Mouse (Mus musculus) midbrain, embryonic 11.5 days (tissue): ENCODE measurements at regions not wholly inside any gene's neighbourhood (a gene's known extent, or its start where the extent isn't known, plus 50 kb on each side); places are given as distances from the start of the nearest gene placed in this dataset.
"Not testable (repeated sequence)": the region's sequence is repeated elsewhere in the genome, so short reads cannot be mapped to it uniquely, and the experiment has no call there.

ENCODE experiments used
- ATAC-seq: fragments of 200-750 bp; cut with Nextera tagmentation; 2 replicates; pipeline ENCODE4 v1.8.0; 2017; ENCODE audit warnings: moderate TSS enrichment, moderate library complexity; ENCODE audit not compliant: low FRiP score
- DNase-seq: peaks from one replicate; pipeline ENCODE4 v3.0.0; 2015; ENCODE audit warnings: low spot score; ENCODE audit errors: missing footprints
- H3K27ac ChIP-seq: fragments of 300-500 bp; sonication (generic); 2 replicates; pipeline ENCODE4 v1.5.1; 2014; ENCODE audit warnings: low read depth, low read length
- H3K27me3 ChIP-seq: fragments of 300-500 bp; sonication (generic); 2 replicates; pipeline ENCODE4 v1.6.1; 2014; ENCODE audit warnings: mild to moderate bottlenecking, low read length, moderate library complexity, mixed read lengths; ENCODE audit not compliant: control insufficient read depth, insufficient read depth
- H3K36me3 ChIP-seq: fragments of 300-500 bp; sonication (generic); 2 replicates; pipeline ENCODE4 v1.6.1; 2014; ENCODE audit warnings: mild to moderate bottlenecking, low read length, moderate library complexity, mixed read lengths; ENCODE audit not compliant: control insufficient read depth, insufficient read depth
- H3K4me1 ChIP-seq: fragments of 300-500 bp; sonication (generic); 2 replicates; pipeline ENCODE4 v1.6.1; 2014; ENCODE audit warnings: low read length; ENCODE audit not compliant: control insufficient read depth, insufficient read depth
- H3K4me2 ChIP-seq: fragments of 300-500 bp; sonication (generic); 2 replicates; pipeline ENCODE4 v1.6.1; 2014; ENCODE audit warnings: mild to moderate bottlenecking, moderate library complexity
- H3K4me3 ChIP-seq: fragments of 300-500 bp; sonication (generic); 2 replicates; pipeline ENCODE4 v1.5.1; 2014; ENCODE audit warnings: low read depth, low read length
- H3K9ac ChIP-seq: fragments of 300-500 bp; sonication (generic); 2 replicates; pipeline ENCODE4 v1.6.1; 2014; ENCODE audit warnings: low read length
- H3K9me3 ChIP-seq: fragments of 300-500 bp; sonication (generic); 2 replicates; pipeline ENCODE4 v1.6.1; 2016; ENCODE audit warnings: low read length; ENCODE audit not compliant: control insufficient read depth
- WGBS: fragments of 180-500 bp; shearing (Covaris S2); extraction: QIAGEN DNeasy Blood & Tissue Kit; methylation state at CpG from one replicate; pipeline ENCODE4 v1.1.7; 2014; 5-methylcytosine and 5-hydroxymethylcytosine counted together

- DNase-seq, H3K4me1 ChIP-seq, H3K4me2 ChIP-seq, H3K4me3 ChIP-seq, H3K36me3 ChIP-seq, H3K9ac ChIP-seq, ATAC-seq, H3K27ac ChIP-seq, H3K27me3 ChIP-seq: not testable (repeated sequence)
- WGBS, result 88% methylated on average over 20 of the region's 20 CpGs
- peaks cover 24% of the 10 kb centered on the region for H3K9me3 ChIP-seq
Observed at GRCm38 (mm10) chr13:12889631-12890030, 89.8 kb upstream of the Prl2c3 start.

GRCm38 (mm10) chr13:12879506-12879905 lies 79.6 kb upstream of the Prl2c3 start:
- H3K4me2 ChIP-seq, ATAC-seq, H3K4me3 ChIP-seq, H3K27ac ChIP-seq, H3K9ac ChIP-seq, H3K36me3 ChIP-seq, H3K4me1 ChIP-seq, DNase-seq, H3K27me3 ChIP-seq: not testable (repeated sequence)
- 74% methylated on average over 3 of the region's 3 CpGs for WGBS
- H3K9me3 ChIP-seq, result peaks cover 20% of the 10 kb centered on the region

GRCm38 (mm10) chr13:12864946-12865345 lies 65.1 kb upstream of the Prl2c3 start:
- not testable (repeated sequence) for H3K27me3 ChIP-seq, DNase-seq, H3K9ac ChIP-seq, H3K4me1 ChIP-seq, H3K9me3 ChIP-seq, H3K4me3 ChIP-seq, H3K27ac ChIP-seq, H3K4me2 ChIP-seq, H3K36me3 ChIP-seq
- peak; percentile 15; the same call in 1 of the 2 replicates for ATAC-seq
- WGBS, result 88% methylated on average over 1 of the region's 1 CpGs

- DNase-seq (no peak), ATAC-seq (peak; percentile 71)
- H3K9me3 ChIP-seq, result peaks cover 5% of the 10 kb centered on the region; the same call in 1 of the 2 replicates
- H3K4me2 ChIP-seq, result no peak overlapping the region
- H3K27ac ChIP-seq, result no peak overlapping the region
- H3K9ac ChIP-seq, result no peak overlapping the region
- no peak overlapping the region for H3K4me3 ChIP-seq
- no peaks in the 10 kb centered on the region for H3K36me3 ChIP-seq
- H3K27me3 ChIP-seq, result no peaks in the 10 kb centered on the region
- H3K4me1 ChIP-seq, result no peaks in the 10 kb centered on the region
Observed at GRCm38 (mm10) chr13:12864263-12864662, 64.4 kb upstream of the Prl2c3 start.

- not testable (repeated sequence) for H3K4me3 ChIP-seq, H3K4me2 ChIP-seq, ATAC-seq, H3K9me3 ChIP-seq, DNase-seq, H3K27ac ChIP-seq, H3K36me3 ChIP-seq, H3K4me1 ChIP-seq, H3K9ac ChIP-seq, H3K27me3 ChIP-seq
- WGBS, result 89% methylated on average over 7 of the region's 7 CpGs
Observed at GRCm38 (mm10) chr13:12863542-12863941, 63.7 kb upstream of the Prl2c3 start.

- ATAC-seq, H3K9ac ChIP-seq, H3K27ac ChIP-seq, DNase-seq, H3K27me3 ChIP-seq, H3K36me3 ChIP-seq, H3K4me3 ChIP-seq, H3K4me2 ChIP-seq, H3K4me1 ChIP-seq: not testable (repeated sequence)
- H3K9me3 ChIP-seq, result peaks cover 13% of the 10 kb centered on the region; the same call in 1 of the 2 replicates
- WGBS, result 95% methylated on average over 16 of the region's 17 CpGs
Observed at GRCm38 (mm10) chr13:12860954-12861353, 61.1 kb upstream of the Prl2c3 start.

- not testable (repeated sequence) for H3K27ac ChIP-seq, H3K4me2 ChIP-seq, H3K36me3 ChIP-seq, H3K4me1 ChIP-seq, DNase-seq, H3K9ac ChIP-seq, H3K27me3 ChIP-seq, ATAC-seq, H3K4me3 ChIP-seq
- 94% methylated on average over 19 of the region's 19 CpGs for WGBS
- peaks cover 13% of the 10 kb centered on the region; the same call in 1 of the 2 replicates for H3K9me3 ChIP-seq
Observed at GRCm38 (mm10) chr13:12859930-12860329, 60.1 kb upstream of the Prl2c3 start.
